Mouse (Mus musculus) T-helper 2 cell (primary cell): Measurements from ENCODE around the gene Rint1.
"Not testable (repeated sequence)": the region's sequence is repeated elsewhere in the genome, so short reads cannot be mapped to it uniquely, and the experiment has no call there.

Experiments
- in situ Hi-C: fragments of 300-600 bp; cut with MboI, MseI; formaldehyde crosslinking; loops from one replicate; pipeline ENCODE4 v1.15.1; 2025; ENCODE audit warnings: high pct_unique_total_duplicates

Gene Rint1

GRCm38 (mm10) chr5:23824171-23824733, 36.7 kb downstream of the Rint1 start:
- in situ Hi-C loops, result no loop called here

DNA sequence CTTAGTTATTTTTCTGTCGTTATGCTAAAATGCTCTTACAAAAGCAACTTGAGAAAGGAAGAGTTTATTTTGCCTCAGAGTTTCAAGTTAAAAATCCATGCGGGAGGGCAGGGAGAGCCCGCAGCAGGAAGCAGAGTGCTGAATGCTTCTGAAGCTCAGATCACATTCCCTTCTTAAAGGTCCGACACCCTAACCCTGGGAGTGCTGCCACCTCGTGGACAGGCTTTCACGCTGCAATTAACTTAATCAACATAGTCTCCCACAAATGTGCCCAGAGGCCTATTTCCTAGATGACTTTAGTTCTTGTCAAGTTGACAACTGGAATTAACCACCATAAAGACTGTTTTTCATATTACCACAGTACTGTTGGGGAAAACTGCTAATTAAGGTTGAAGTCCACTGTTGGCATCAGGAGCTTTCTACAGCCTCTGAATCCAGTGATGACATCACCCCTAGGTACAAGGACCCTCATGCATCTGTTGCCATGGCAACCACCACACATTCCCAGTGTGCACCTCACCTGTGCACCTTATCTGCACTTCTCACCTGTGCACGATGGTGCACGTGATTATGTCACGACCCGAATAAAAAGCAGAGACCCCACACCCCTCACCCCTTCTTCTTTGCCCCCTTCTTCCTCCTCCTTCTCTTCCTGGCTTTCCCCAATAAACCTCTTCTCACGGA, 39.0 kb downstream of the Rint1 start:
- in situ Hi-C loops, result no loop called here

GRCm38 (mm10) chr5:23830897-23831752, 43.6 kb downstream of the Rint1 start:
- in situ Hi-C loops, result no loop called here

DNA sequence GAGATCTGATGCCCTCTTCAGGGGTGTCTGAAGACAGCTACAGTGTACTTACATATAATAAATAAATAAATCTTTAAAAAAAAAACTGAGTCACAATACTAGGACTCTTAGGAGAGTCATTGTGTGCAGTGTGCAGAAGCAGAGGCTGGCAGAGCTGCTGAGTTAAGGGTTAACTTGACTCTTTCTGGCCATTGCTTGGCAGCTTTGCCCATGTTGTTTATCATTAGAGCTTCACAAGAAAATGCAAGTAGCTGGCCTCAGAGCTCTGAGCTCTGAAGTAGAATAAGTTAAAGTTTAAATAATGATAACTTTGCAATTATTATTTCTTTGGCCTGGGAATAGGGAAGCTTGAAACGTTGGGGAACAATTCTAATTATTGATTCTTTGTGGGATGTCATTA, 48.2 kb downstream of the Rint1 start:
- in situ Hi-C loops, result not testable (repeated sequence)

DNA sequence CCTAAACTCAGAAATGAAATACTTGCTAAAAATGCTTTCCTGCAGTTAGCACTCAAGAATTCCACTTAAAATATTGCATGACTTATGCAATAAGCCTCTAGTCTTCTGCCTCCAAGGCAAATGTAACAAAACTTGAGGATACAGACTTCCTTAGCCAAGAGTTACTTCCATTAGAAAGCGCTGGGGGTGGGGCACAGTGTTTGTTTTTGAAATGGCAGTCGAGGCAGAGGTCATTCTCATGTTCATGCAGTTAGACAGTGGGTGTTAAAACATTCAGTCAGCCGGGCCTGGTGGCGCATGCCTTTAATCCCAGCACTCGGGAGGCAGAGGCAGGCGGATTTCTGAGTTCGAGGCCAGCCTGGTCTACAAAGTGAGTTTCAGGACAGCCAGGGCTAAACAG, 50.6 kb downstream of the Rint1 start:
- in situ Hi-C loops, result no loop called here

- in situ Hi-C loops, result no loop called here
Measured at GRCm38 (mm10) chr5:23843674-23844530, 56.4 kb downstream of the Rint1 start, which contains the start of gene Tomm7. Gene Tomm7 (minus strand): TSS chr5:23844161.

DNA sequence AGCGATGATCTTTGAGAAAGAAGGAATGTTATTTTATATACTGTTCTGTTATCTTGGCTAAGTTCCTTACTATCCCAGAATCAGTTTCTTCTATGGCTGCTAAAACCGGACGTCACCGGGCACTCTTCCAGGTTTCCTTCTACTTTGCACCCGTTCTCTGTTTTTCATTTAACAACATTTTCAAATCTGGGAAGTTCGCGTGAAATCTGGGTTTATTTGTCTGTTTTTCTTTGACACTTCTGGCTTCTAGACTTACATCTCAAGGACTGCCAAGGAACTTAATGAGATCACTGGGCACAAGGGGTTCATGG, 57.0 kb downstream of the Rint1 start:
- in situ Hi-C loops, result no loop called here

DNA sequence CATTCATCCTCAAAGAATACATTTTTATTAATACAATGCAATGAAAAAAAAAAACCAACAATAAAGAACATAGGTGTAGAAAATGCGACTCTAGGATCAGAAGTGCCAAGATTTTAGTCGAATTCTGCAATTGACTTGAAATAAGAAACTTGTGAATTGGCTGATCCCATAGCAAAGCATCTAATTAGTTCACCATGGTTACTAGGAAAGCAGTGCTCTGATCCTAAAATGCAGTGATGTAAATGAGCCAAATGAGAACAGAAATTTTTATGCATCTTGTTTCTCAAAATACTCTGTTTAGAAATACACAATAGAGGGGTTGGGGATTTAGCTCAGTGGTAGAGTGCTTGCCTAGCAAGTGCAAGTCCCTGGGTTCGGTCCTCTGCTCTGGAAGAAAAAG, 57.6 kb downstream of the Rint1 start:
- in situ Hi-C loops, result no loop called here

GRCm38 (mm10) chr5:23850345-23851159, 63.0 kb downstream of the Rint1 start:
- in situ Hi-C loops, result no loop called here

DNA sequence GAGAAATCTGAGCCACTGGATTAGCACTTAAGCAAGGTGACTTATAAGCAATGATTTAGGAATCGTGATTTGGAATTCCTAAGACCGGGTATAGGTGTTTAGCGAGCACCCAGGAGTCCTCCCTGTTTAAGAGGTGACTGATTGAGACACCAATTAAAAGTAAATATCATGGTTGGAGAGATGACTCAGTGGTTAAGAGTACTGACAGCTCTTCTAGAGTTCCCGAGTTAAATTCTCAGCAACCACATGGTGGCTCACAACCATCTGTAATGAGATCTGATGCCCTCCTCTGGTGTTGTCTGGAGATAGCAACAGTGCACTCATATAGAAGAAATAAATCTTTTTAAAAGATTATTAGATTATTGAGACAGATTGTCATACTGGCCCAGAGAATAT, 63.6 kb downstream of the Rint1 start:
- in situ Hi-C loops, result not testable (repeated sequence)

DNA sequence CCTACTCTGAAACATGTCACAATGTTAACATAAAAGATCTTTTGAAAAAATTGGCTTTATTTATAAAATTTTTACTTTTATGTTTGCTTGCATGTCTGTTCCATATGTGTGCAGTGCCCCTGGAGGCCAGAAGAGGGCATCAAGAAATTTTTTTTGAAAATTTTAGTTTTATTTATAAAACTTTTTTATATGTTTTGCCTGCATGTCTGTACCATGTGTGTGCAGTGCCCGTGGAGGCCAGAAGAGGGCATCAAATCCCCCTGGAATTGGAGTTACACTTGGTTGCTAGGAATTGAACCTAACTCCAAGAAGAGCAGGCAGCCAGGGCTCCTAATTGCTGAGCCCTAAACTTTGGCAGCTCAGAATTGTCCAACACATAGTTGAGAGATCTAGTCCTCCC, 65.4 kb downstream of the Rint1 start:
- in situ Hi-C loops, result not testable (repeated sequence)

- in situ Hi-C loops, result loop anchor here (5.0 kb wide), 1 partner anchor 227 kb away; no protein-coding TSS in a partner anchor
Measured at GRCm38 (mm10) chr5:23855484-23855883, 68.0 kb downstream of the Rint1 start.

DNA sequence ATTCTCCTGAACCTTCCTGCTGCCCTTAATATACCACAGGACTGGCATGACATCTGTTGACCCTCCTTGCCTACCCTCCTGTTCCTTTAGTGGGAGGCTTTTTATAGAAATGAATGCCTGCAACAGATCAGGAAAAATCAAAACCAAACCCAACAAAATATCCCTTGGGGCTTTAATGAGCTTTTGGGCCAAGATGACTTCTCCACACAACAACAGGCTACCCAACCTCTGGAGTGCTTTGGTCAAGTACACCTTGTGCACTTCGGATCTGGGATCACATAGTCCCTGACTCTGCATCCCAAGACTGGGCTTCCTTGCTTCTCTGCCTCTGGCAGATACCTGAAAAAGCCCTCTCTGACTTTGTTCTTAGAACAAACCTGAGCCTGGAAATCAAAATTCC, 68.7 kb downstream of the Rint1 start:
- in situ Hi-C loops, result loop anchor here (5.0 kb wide), 1 partner anchor 226 kb away; no protein-coding TSS in a partner anchor

DNA sequence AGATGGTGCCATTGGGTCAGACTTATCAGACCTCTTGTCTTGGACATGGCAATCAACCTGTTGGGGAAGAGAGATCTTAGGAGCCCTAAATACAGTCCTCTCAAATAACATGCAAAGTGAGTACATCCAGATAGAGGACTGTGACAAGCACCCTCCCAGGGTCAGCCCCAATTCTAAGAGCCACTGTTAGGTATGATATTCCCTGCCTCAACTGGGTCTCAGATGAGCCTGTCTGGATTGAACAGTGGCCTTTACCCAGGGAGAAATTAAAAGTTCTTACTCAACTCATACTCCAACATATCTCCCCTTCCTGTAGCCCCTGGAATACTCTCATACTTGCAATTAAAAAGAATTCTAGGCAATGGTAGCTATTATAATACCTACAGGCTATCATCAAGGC, 69.7 kb downstream of the Rint1 start:
- in situ Hi-C loops, result loop anchor here (5.0 kb wide), 1 partner anchor 225 kb away; no protein-coding TSS in a partner anchor

DNA sequence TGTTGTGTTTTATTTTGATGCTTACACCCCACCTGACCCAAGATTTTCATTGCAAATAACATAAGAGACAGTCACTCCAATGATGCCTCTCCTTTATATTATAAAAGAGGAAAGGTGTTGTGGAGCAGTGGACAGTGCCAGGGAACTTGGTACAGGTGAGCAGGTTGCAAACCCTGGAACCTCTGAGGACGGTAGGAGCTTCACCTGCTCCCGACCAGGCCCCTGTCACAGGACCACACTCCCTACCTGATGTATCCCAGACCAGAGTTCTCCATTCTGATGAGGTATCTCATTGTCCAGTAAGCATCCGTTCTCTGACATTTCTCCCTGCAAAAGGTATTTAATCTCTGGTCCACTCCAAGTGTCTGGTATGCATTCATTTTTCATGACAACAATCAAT, 70.5 kb downstream of the Rint1 start:
- in situ Hi-C loops, result loop anchor here (5.0 kb wide), 1 partner anchor 224 kb away; no protein-coding TSS in a partner anchor

DNA sequence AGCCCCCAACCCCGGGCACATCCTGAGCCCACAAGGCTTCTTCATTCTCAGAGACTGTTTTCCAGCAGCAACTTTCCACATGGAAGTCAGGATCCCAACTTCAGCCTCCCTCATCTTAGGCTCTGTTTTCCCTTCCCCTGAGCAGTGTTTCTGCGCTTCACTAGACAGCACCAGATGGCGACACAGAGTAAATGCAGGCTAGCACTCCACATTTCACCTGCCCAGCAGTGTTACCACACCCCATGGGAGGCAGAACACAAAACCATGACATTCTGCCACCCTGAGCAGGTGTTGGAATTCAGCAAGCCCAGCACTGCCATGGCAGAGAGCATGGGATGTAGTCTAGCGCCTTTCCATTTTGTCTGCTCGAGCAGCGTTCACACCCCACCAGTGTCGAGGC, 71.1 kb downstream of the Rint1 start:
- in situ Hi-C loops, result loop anchor here (5.0 kb wide), 1 partner anchor 224 kb away; no protein-coding TSS in a partner anchor

GRCm38 (mm10) chr5:23859087-23859718, 71.7 kb downstream of the Rint1 start:
- in situ Hi-C loops, result loop anchor here (5.0 kb wide), 1 partner anchor 223 kb away; no protein-coding TSS in a partner anchor

- in situ Hi-C loops, result loop anchor here (5.0 kb wide), 2 partner anchors 167 to 222 kb away; no protein-coding TSS in a partner anchor
Measured at GRCm38 (mm10) chr5:23859896-23860295, 72.4 kb downstream of the Rint1 start.

GRCm38 (mm10) chr5:23861721-23862120, 74.2 kb downstream of the Rint1 start:
- in situ Hi-C loops, result loop anchor here (5.0 kb wide), 1 partner anchor 166 kb away; no protein-coding TSS in a partner anchor

- in situ Hi-C loops, result loop anchor here (5.0 kb wide), 1 partner anchor 165 kb away; no protein-coding TSS in a partner anchor
Measured at GRCm38 (mm10) chr5:23862291-23862690, 74.8 kb downstream of the Rint1 start.
